Mouse (Mus musculus) heart, adult 10 weeks (tissue): ENCODE data around the gene 1700003F12Rik. TPM values are rescaled to one million over a fixed set of nuclear protein-coding genes. Genes with fewer than 3 reads are reported as not detected.

ENCODE experiments used
- polyA plus RNA-seq: library from polyadenylated mRNA; stranded (reverse); fragments of 350-450 nt; fragmentation: Illumina TruSeq; extraction: RNeasy Lipid Tissue Mini Kit (QIAGEN cat#74804); gene quantifications from one replicate; pipeline ENCODE4 v1.2.3, GENCODE M21; 2014; ENCODE audit warnings: low read depth, low replicate concordance

Gene 1700003F12Rik
- not detected for polyA plus RNA-seq

DNA sequence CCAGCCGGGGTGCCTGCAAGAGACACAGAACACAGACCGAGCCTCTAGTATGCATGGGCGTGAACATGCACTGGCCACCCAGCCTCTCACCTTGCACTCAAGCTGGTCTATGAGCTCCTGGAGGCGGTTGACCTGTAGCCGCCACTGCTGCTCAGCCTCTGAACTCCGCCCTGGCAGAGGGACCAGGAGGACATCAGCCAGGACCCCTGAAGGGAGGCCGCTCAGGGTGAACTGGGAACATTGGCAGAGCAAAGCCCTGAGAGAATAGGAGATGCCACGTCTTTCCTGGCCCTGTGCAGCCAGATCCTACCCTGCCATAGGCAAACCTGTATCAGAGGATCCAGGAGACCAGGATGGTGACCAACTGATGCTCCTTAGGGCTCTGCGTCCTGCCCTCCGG lies at the start of gene 1700003F12Rik:
TSS of gene 1700003F12Rik (plus strand) at position 375 of the 400 bp plus-strand sequence.

DNA sequence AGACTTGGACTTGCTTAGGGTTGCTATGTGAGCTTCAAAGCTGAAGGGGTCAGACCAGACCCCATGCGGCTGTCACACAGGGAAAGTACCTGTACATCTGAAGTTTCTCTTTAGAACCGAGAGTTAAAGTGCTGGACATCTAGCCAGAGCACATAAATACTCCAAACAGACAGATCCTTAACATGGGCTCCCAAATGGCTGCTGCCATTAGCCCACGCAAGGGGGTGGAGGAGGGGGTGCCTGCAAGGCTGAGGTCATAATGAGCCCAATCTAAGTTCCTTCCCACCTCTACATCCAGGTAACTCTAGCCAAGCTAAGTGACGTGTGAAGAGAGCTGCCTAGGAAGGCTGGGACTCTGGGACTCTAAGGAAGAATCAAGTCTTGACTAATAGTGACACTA lies 4.6 kb downstream of the 1700003F12Rik start, which contains the start of gene Actl10:
TSS of gene Actl10 (plus strand) at position 301 of the 400 bp plus-strand sequence.

DNA sequence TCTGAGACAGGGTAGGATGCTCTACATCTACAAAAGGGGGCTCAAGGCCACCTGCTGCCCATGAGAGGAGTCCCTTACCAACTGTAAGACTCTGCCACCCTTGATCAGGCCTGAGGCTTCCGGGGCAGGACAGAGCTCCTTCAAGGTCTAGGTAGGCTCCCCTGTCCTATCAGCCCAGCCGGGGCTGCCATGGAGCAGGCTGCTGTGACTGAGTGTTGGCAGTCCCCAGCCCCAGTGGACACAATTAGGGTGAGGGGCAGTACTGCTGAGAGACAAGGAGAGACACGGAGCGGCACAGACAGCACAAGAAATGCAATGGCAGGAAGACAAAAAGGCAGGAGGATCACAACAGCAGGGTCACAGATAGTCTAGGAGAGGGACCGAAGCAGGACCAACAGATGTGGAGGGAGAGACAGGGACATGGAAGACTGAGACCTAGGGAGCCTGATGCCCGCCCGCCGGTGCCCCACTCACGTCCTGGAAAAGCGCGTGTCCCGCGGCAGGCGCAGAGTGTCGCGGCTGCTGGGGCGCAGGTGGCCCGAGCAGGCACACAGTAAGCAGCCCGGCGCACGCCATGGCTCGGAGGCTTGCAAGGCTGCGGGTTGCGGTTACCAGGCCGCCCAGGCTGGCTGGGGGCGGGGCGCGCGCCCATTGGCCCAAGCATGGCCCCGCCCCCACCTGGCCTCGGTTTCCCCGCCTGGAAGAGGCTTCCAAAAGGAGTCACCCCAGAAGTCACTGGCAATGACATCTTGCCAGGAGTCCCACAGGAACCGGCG lies 11.6 kb downstream of the 1700003F12Rik start, which contains the start of gene Necab3:
TSS of gene Necab3 (minus strand) at position 627 of the 776 bp plus-strand sequence.

DNA sequence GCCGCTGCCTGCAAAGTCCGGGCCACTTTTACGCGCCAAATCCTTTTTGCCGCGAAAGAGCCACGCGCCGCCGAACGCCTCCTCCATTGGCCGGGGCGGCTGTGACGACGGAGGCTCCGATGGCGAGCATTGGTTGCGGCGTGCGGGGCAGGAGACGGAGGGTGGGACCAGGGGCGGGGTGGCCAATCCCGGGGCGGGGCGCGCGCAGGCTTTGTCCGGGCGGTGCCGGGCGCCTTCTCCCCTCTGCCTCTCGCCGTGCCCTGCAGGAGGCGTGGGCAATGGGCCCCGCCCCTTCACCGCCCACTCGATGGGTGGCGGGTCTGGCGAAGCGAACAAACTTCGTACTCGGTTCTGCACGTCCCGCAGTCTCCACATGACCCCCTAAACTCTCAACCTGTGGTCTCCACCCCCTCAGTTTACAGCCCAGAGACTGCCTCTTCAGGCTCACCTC lies 23.0 kb downstream of the 1700003F12Rik start, which contains the start of gene E2f1:
TSS of gene E2f1 (minus strand) at position 57 of the 451 bp plus-strand sequence.

Other genes starting within 250 kb of the 1700003F12Rik start
- gene Bpifb9b, start 239.9 kb upstream of the 1700003F12Rik start, polyA plus RNA-seq = not detected
- 14.2 TPM for gene Cdk5rap1, start 174.1 kb upstream of the 1700003F12Rik start, polyA plus RNA-seq
- gene Snta1, start 139.0 kb upstream of the 1700003F12Rik start, polyA plus RNA-seq = 67.4 TPM
- gene Cbfa2t2, start 110.6 kb upstream of the 1700003F12Rik start, polyA plus RNA-seq = 11.2 TPM
- gene Actl10, start 4.7 kb downstream of the 1700003F12Rik start, polyA plus RNA-seq = not detected
- gene Necab3, start 11.8 kb downstream of the 1700003F12Rik start, polyA plus RNA-seq = 0.60 TPM
- 0.42 TPM for gene E2f1, start 22.8 kb downstream of the 1700003F12Rik start, polyA plus RNA-seq
- 35.2 TPM for gene Pxmp4, start 56.6 kb downstream of the 1700003F12Rik start, polyA plus RNA-seq
- gene Zfp341, start 66.2 kb downstream of the 1700003F12Rik start, polyA plus RNA-seq = 2.6 TPM
- not detected for gene 4930519P11Rik, start 66.4 kb downstream of the 1700003F12Rik start, polyA plus RNA-seq
- gene Chmp4b, start 104.6 kb downstream of the 1700003F12Rik start, polyA plus RNA-seq = 123 TPM
- gene Gm14214, start 222.9 kb downstream of the 1700003F12Rik start, polyA plus RNA-seq = not detected
- gene Raly, start 244.0 kb downstream of the 1700003F12Rik start, polyA plus RNA-seq = 106 TPM
- not detected for gene a, start 244.3 kb downstream of the 1700003F12Rik start, polyA plus RNA-seq